Mouse (Mus musculus) MEL (cell line): ENCODE measurements around the gene Lat2. TPM values are rescaled to one million over a fixed set of nuclear protein-coding genes. Genes with fewer than 3 reads are reported as not detected.

Experiments used
- DNase-seq: peaks from one replicate; pipeline ENCODE4 v3.0.0; 2011; ENCODE audit warnings: low read depth, low spot score
- H3K27ac ChIP-seq: 2 replicates; pipeline ENCODE4 v1.5.1; 2012; ENCODE audit warnings: low read depth, mild to moderate bottlenecking, control low read depth, low read length, moderate library complexity; ENCODE audit not compliant: control insufficient read depth
- H3K27me3 ChIP-seq, 2 experiments: fragments of 150-350 bp in 1 of 2; sonication (generic) in 1 of 2; 2 replicates each; pipeline ENCODE4 v1.6.1; 2012; ENCODE audit warnings: low read length in 2 of 2, mild to moderate bottlenecking in 2 of 2, improper control_type of control experiment in 1 of 2, moderate library complexity in 1 of 2; ENCODE audit not compliant: insufficient read depth in 2 of 2, control insufficient read depth in 1 of 2
- H3K36me3 ChIP-seq, 2 experiments: 2 replicates each; pipeline ENCODE4 v1.6.1; 2012 to 2014; ENCODE audit warnings: low read length in 2 of 2, improper control_type of control experiment in 1 of 2, inconsistent platforms in 1 of 2, mild to moderate bottlenecking in 1 of 2; ENCODE audit not compliant: insufficient read depth in 2 of 2, control insufficient read depth in 1 of 2
- H3K4me1 ChIP-seq, 2 experiments: fragments of 150-350 bp in 1 of 2; sonication (generic) in 1 of 2; 2 replicates each; pipeline ENCODE4 v1.6.1; 2012; ENCODE audit warnings: low read length in 2 of 2, improper control_type of control experiment in 1 of 2, mild to moderate bottlenecking in 1 of 2; ENCODE audit not compliant: insufficient read depth in 2 of 2, control insufficient read depth in 1 of 2
- H3K4me3 ChIP-seq, 2 experiments: fragments of 150-350 bp in 1 of 2; sonication (generic) in 1 of 2; 2 replicates each; pipeline ENCODE4 v1.5.1; 2012; ENCODE audit warnings: low read depth in 2 of 2, low read length in 2 of 2, mild to moderate bottlenecking in 2 of 2, moderate library complexity in 2 of 2, control low read depth in 1 of 2, improper control_type of control experiment in 1 of 2; ENCODE audit not compliant: control insufficient read depth in 1 of 2, insufficient read depth in 1 of 2
- H3K79me2 ChIP-seq: 2 replicates; pipeline ENCODE4 v1.6.1; 2012; ENCODE audit warnings: mild to moderate bottlenecking, low read length, moderate library complexity; ENCODE audit not compliant: control insufficient read depth, poor library complexity, insufficient read depth
- H3K9ac ChIP-seq: 2 replicates; pipeline ENCODE4 v1.6.1; 2012; ENCODE audit warnings: low read depth, mild to moderate bottlenecking, control low read depth, low read length, moderate library complexity; ENCODE audit not compliant: control insufficient read depth, poor library complexity, severe bottlenecking
- H3K9me3 ChIP-seq: fragments of 150-350 bp; sonication (generic); replicated peaks from 2 replicates; pipeline ENCODE4 v1.6.1; 2012; ENCODE audit warnings: mild to moderate bottlenecking, low read length, improper control_type of control experiment, moderate library complexity; ENCODE audit not compliant: insufficient read depth
- BHLHE40 ChIP-seq: IDR thresholded peaks from 2 replicates; pipeline ENCODE4 v1.6.1; 2012; ENCODE audit warnings: low read depth, mild to moderate bottlenecking, inconsistent platforms, low read length, improper control_type of control experiment, borderline replicate concordance
- CHD1 ChIP-seq: IDR thresholded peaks from 2 replicates; pipeline ENCODE4 v1.6.1; 2012; ENCODE audit warnings: low read depth, mild to moderate bottlenecking, inconsistent platforms, low read length, improper control_type of control experiment
- EP300 ChIP-seq, 2 experiments: IDR thresholded peaks; 2 replicates each; pipeline ENCODE4 v1.6.1; 2011; ENCODE audit warnings: improper control_type of control experiment in 2 of 2, low read length in 2 of 2, low read depth in 1 of 2, mild to moderate bottlenecking in 1 of 2
- MAFK ChIP-seq: IDR thresholded peaks from 2 replicates; pipeline ENCODE4 v1.6.1; 2011; ENCODE audit warnings: low read depth, mild to moderate bottlenecking, low read length, improper control_type of control experiment, borderline replicate concordance
- MAZ ChIP-seq: IDR thresholded peaks from 2 replicates; pipeline ENCODE4 v1.6.1; 2012; ENCODE audit warnings: low read depth, mild to moderate bottlenecking, inconsistent platforms, low read length, improper control_type of control experiment
- MXI1 ChIP-seq: IDR thresholded peaks from 2 replicates; pipeline ENCODE4 v1.6.1; 2011; ENCODE audit warnings: mild to moderate bottlenecking, low read depth, low read length, improper control_type of control experiment
- NELFE ChIP-seq: IDR thresholded peaks from 2 replicates; pipeline ENCODE4 v1.6.1; 2011; ENCODE audit warnings: low read depth, low read length, improper control_type of control experiment
- POLR2A ChIP-seq, 2 experiments: IDR thresholded peaks; 2 replicates each; pipeline ENCODE4 v1.6.1; 2011 to 2012; ENCODE audit warnings: low read length in 2 of 2, mild to moderate bottlenecking in 2 of 2, control low read depth in 1 of 2, improper control_type of control experiment in 1 of 2, low read depth in 1 of 2, moderate library complexity in 1 of 2; ENCODE audit not compliant: control insufficient read depth in 1 of 2, insufficient read depth in 1 of 2, poor library complexity in 1 of 2
- POLR2AphosphoS2 ChIP-seq: IDR thresholded peaks from 2 replicates; pipeline ENCODE4 v1.6.1; 2011; ENCODE audit warnings: low read length, improper control_type of control experiment
- RAD21 ChIP-seq: IDR thresholded peaks from 2 replicates; pipeline ENCODE4 v1.6.1; 2011; ENCODE audit warnings: mild to moderate bottlenecking, low read depth, low read length, improper control_type of control experiment
- RCOR1 ChIP-seq: IDR thresholded peaks from 2 replicates; pipeline ENCODE4 v1.6.1; 2012; ENCODE audit warnings: low read depth, mild to moderate bottlenecking, inconsistent platforms, low read length, improper control_type of control experiment
- TCF12 ChIP-seq: IDR thresholded peaks from 2 replicates; pipeline ENCODE4 v1.6.1; 2014; ENCODE audit warnings: low read depth, mild to moderate bottlenecking, inconsistent platforms, low read length, improper control_type of control experiment, moderate library complexity
- USF1 ChIP-seq: IDR thresholded peaks from 2 replicates; pipeline ENCODE4 v1.6.1; 2014; ENCODE audit warnings: low read depth, mild to moderate bottlenecking, inconsistent platforms, low read length, improper control_type of control experiment, moderate library complexity
- ZNF384 ChIP-seq: IDR thresholded peaks from 2 replicates; pipeline ENCODE4 v1.6.1; 2012; ENCODE audit warnings: low read depth, mild to moderate bottlenecking, inconsistent platforms, low read length, improper control_type of control experiment
- polyA plus RNA-seq, 2 experiments: library from polyadenylated mRNA; stranded (reverse) in 1 of 2; unstranded in 1 of 2; fragments of >175 nt in 1 of 2; fragments of >200 nt in 1 of 2; gene quantifications; 2 replicates each; pipeline versions ENCODE4 v1.2.1 to v1.2.4; 2012; ENCODE audit warnings: low replicate concordance in 2 of 2, low read depth in 1 of 2; ENCODE audit not compliant: insufficient read length in 2 of 2, insufficient read depth in 1 of 2, missing spikeins in 1 of 2
- total RNA-seq: library from RNA; depleted of rRNA; stranded (reverse); fragments of 300-350 nt; gene quantifications from 2 replicates; pipeline ENCODE4 v1.2.3, GENCODE M21; 2012; rRNA removed

The Lat2 gene
- total and polyA plus RNA-seq, 3 experiments, result 0.79 to 0.92 TPM; not detected in 1

- Histone ChIP-seq H3K27ac (peak overlapping the region; percentile 19; the same call in 1 of the 2 replicates), H3K4me3 (peak overlapping the region; percentile 75 to 99)
These were observed 63.4 kb downstream of the Lat2 start for GRCm38 (mm10) chr5:134551233-134552109.

GRCm38 (mm10) chr5:134550836-134551232, 64.0 kb downstream of the Lat2 start:
- Histone ChIP-seq H3K79me2 (peaks cover 1% of the 10 kb centered on the region; the same call in 1 of the 2 replicates), H3K9me3 (no peaks in the 10 kb centered on the region), H3K4me3 (no peak overlapping the region; a peak in 1 of 4 replicates), H3K27ac (no peak overlapping the region), H3K36me3 (peaks cover 0 to 4% of the 10 kb centered on the region in 2 experiments; a peak in 1 of 4 replicates), H3K4me1 (peaks cover 0 to 10% of the 10 kb centered on the region in 2 experiments; a peak in 3 of 4 replicates), H3K27me3 (no peaks in the 10 kb centered on the region), H3K9ac (peak overlapping the region; percentile 81)
- DNase-seq, result no peak
- TF ChIP-seq NELFE (no peak), USF1 (peak; percentile 16; the same call in 1 of the 2 replicates)

More at GRCm38 (mm10) chr5:134551233-134552109, 63.4 kb downstream of the Lat2 start:
- peaks cover 1% of the 10 kb centered on the region; the same call in 1 of the 2 replicates for H3K79me2 ChIP-seq
- peak; percentile 41 for DNase-seq
- TF ChIP-seq POLR2AphosphoS2 (no peak), NELFE (no peak), MAFK (no peak), RCOR1 (no peak), ZNF384 (no peak), POLR2A (IDR thresholded peaks at IDR 0.05; ENCODE audit: control insufficient read depth in 1 of 2, insufficient read depth in 1 of 2, low read depth in 1 of 2, low read length in 2 of 2, poor library complexity in 1 of 2) (no peak), MAZ (no peak), CHD1 (no peak), MXI1 (no peak), TCF12 (no peak), EP300 (IDR thresholded peaks at IDR 0.05; ENCODE audit: low read depth in 1 of 2, low read length in 2 of 2) (no peak), RAD21 (no peak), BHLHE40 (no peak)
- no peaks in the 10 kb centered on the region for H3K9me3 ChIP-seq
- H3K9ac ChIP-seq, result peak overlapping the region; percentile 81
- H3K4me1 ChIP-seq, result peaks cover 0 to 10% of the 10 kb centered on the region in 2 experiments; a peak in 3 of 4 replicates
- peaks cover 0 to 4% of the 10 kb centered on the region in 2 experiments; a peak in 1 of 4 replicates for H3K36me3 ChIP-seq
- no peaks in the 10 kb centered on the region for H3K27me3 ChIP-seq

Other genes with a start within 250 kb of the Lat2 start
- 15.2 and 17.5 TPM in 2 replicates for gene Gtf2ird1, start 158.3 kb downstream of the Lat2 start, total RNA-seq
- gene Gtf2ird1, start 158.3 kb downstream of the Lat2 start, polyA plus RNA-seq, result 10 to 100 TPM in 1 of 2 experiments, not detected in 1; 54.7 TPM
- gene Clip2, start 62.6 kb downstream of the Lat2 start, total RNA-seq, result 3.5 and 4.4 TPM in 2 replicates
- gene Clip2, start 62.6 kb downstream of the Lat2 start, polyA plus RNA-seq, result 1 to 10 TPM in 1 of 2 experiments, not detected in 1; 7.4 TPM
- gene Syna, start 54.9 kb downstream of the Lat2 start, total RNA-seq, result 0.07 TPM in 1 of 2 replicates, not detected in the other
- under 1 TPM in 1 of 2 experiments, not detected in 1; 0.21 TPM for gene Syna, start 54.9 kb downstream of the Lat2 start, polyA plus RNA-seq
- 268 and 304 TPM in 2 replicates for gene Rfc2, start 33.7 kb downstream of the Lat2 start, total RNA-seq
- gene Rfc2, start 33.7 kb downstream of the Lat2 start, polyA plus RNA-seq, result 100 to 1,000 TPM in 1 of 2 experiments, not detected in 1; 424 TPM
- gene Eif4h, start 24.5 kb upstream of the Lat2 start, total RNA-seq, result 451 and 471 TPM in 2 replicates
- 100 to 1,000 TPM; 167 to 515 TPM for gene Eif4h, start 24.5 kb upstream of the Lat2 start, polyA plus RNA-seq
- gene Limk1, start 73.6 kb upstream of the Lat2 start, total RNA-seq, result 5.6 and 7.3 TPM in 2 replicates
- 10 to 100 TPM in 1 of 2 experiments, not detected in 1; 14.8 TPM for gene Limk1, start 73.6 kb upstream of the Lat2 start, polyA plus RNA-seq
- gene Eln, start 132.3 kb upstream of the Lat2 start, total RNA-seq, result not detected in 2 replicates
- gene Eln, start 132.3 kb upstream of the Lat2 start, polyA plus RNA-seq, result not detected